Mouse (Mus musculus): ENCODE measurements at regions not wholly inside any gene's neighbourhood (a gene's known extent, or its start where the extent isn't known, plus 50 kb on each side); places are given as distances from the start of the nearest gene placed in this dataset.

- peak; percentile 12 for DNase-seq (ENCODE audit: inconsistent ontology term)
These were observed 713.1 kb downstream of the Epha7 start for GRCm38 (mm10) chr4:29525769-29526658.

All from Muller cell, postnatal 12 days (primary cell).